Mouse (Mus musculus) forebrain, embryonic 10.5 days (tissue): ENCODE results near the gene B3gnt2. TPM values are rescaled to one million over a fixed set of nuclear protein-coding genes. Genes with fewer than 3 reads are reported as not detected.

ENCODE experiments used
- DNase-seq: peaks from one replicate; pipeline ENCODE4 v3.0.0-alpha.2; 2017; ENCODE audit warnings: low spot score; ENCODE audit errors: extremely low spot score
- H3K27ac ChIP-seq: fragments of 300-500 bp; sonication (generic); 2 replicates; pipeline ENCODE4 v1.5.1; 2016; ENCODE audit warnings: mild to moderate bottlenecking
- H3K27me3 ChIP-seq: fragments of 300-500 bp; sonication (generic); 2 replicates; pipeline ENCODE4 v1.6.1; 2016; ENCODE audit warnings: mild to moderate bottlenecking; ENCODE audit not compliant: poor library complexity, severe bottlenecking
- H3K36me3 ChIP-seq: fragments of 300-500 bp; sonication (generic); replicated peaks from 2 replicates; pipeline ENCODE4 v1.6.1; 2016; ENCODE audit warnings: mild to moderate bottlenecking, moderate library complexity
- H3K4me1 ChIP-seq: fragments of 300-500 bp; sonication (generic); 2 replicates; pipeline ENCODE4 v1.6.1; 2016
- H3K4me3 ChIP-seq: fragments of 300-500 bp; sonication (generic); 2 replicates; pipeline ENCODE4 v1.5.1; 2016; ENCODE audit warnings: mild to moderate bottlenecking, moderate library complexity
- H3K9me3 ChIP-seq: fragments of 300-500 bp; sonication (generic); 2 replicates; pipeline ENCODE4 v1.6.1; 2016; ENCODE audit warnings: mild to moderate bottlenecking, moderate library complexity
- WGBS: fragments of 180-500 bp; shearing (Covaris S2); methylation state at CpG from one replicate; pipeline ENCODE4 v1.1.7; 2016; 5-methylcytosine and 5-hydroxymethylcytosine counted together
- polyA plus RNA-seq: library from polyadenylated mRNA; unstranded; fragments of >200 nt; fragmentation: Nextera tagmentation; extraction: Ambion mirVana; gene quantifications from 2 replicates; pipeline ENCODE4 v1.2.1, GENCODE M21; 2016

The B3gnt2 gene
- polyA plus RNA-seq, 1 experiment from 2014 or later = 1.7 TPM

GRCm38 (mm10) chr11:22836269-22836668 lies 24.5 kb downstream of the B3gnt2 start:
- DNase-seq = no peak
- WGBS = 95% methylated on average over 10 of the region's 10 CpGs
- Histone ChIP-seq H3K4me1 (no peaks in the 10 kb centered on the region; the same call in 1 of the 2 replicates), H3K27ac (no peak overlapping the region), H3K27me3 (no peaks in the 10 kb centered on the region), H3K9me3 (no peaks in the 10 kb centered on the region), H3K4me3 (no peak overlapping the region), H3K36me3 (no peaks in the 10 kb centered on the region)

- Histone ChIP-seq H3K27me3 (no peaks in the 10 kb centered on the region), H3K9me3 (no peaks in the 10 kb centered on the region), H3K27ac (no peak overlapping the region), H3K4me1 (peaks cover 14% of the 10 kb centered on the region), H3K4me3 (no peak overlapping the region), H3K36me3 (no peaks in the 10 kb centered on the region)
- DNase-seq = no peak
- 83% methylated on average over 4 of the region's 4 CpGs for WGBS
These were observed 28.2 kb downstream of the B3gnt2 start for GRCm38 (mm10) chr11:22832600-22832999.

- Histone ChIP-seq H3K36me3 (no peaks in the 10 kb centered on the region), H3K4me3 (no peak overlapping the region), H3K9me3 (no peaks in the 10 kb centered on the region), H3K27me3 (no peaks in the 10 kb centered on the region), H3K4me1 (peaks cover 14% of the 10 kb centered on the region), H3K27ac (no peak overlapping the region)
- WGBS = 89% methylated on average over 11 of the region's 11 CpGs
- no peak for DNase-seq
These were observed 28.8 kb downstream of the B3gnt2 start for GRCm38 (mm10) chr11:22831916-22832315.

DNA sequence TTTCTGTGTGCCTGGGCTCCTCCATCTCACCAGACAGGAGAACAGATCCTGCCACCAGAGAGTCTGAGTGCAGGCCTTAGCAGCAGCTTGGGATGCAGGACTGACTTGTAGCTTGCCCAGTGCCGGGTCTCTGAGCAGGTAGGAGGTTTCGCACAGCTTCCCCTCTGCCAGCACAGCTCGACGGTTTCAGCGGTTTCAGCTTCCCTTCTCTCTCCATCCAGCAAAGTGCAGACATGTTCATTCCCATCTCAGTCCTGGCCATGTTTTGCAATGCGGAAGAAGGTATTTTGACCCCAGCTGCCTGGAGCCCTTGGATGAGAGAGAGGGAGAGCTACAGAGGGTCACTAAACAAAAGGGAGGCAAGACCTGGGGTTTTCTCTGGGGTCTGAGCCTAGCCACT lies 30.1 kb downstream of the B3gnt2 start:
- Histone ChIP-seq H3K27me3 (no peaks in the 10 kb centered on the region), H3K9me3 (no peaks in the 10 kb centered on the region), H3K36me3 (no peaks in the 10 kb centered on the region), H3K4me1 (peaks cover 14% of the 10 kb centered on the region), H3K27ac (no peak overlapping the region), H3K4me3 (no peak overlapping the region)
- no peak for DNase-seq
- 70% methylated on average over 6 of the region's 6 CpGs for WGBS

- WGBS = 63% methylated on average over 5 of the region's 5 CpGs
- H3K4me1 ChIP-seq = peaks cover 14% of the 10 kb centered on the region
- H3K9me3 ChIP-seq = no peaks in the 10 kb centered on the region
- DNase-seq = no peak
- 0 out of 2 replicates have a peak overlapping the region, but pooled peaks have one; percentile 20 for H3K27ac ChIP-seq
- no peak overlapping the region for H3K4me3 ChIP-seq
- no peaks in the 10 kb centered on the region for H3K27me3 ChIP-seq
- no peaks in the 10 kb centered on the region for H3K36me3 ChIP-seq
These were observed 30.6 kb downstream of the B3gnt2 start for GRCm38 (mm10) chr11:22830179-22830611.

- H3K9me3 ChIP-seq = no peaks in the 10 kb centered on the region
- no peaks in the 10 kb centered on the region for H3K27me3 ChIP-seq
- WGBS = 96% methylated on average over 15 of the region's 15 CpGs
- no peaks in the 10 kb centered on the region for H3K36me3 ChIP-seq
- no peak overlapping the region for H3K27ac ChIP-seq
- DNase-seq = no peak
- H3K4me3 ChIP-seq = no peak overlapping the region
- H3K4me1 ChIP-seq = peaks cover 14% of the 10 kb centered on the region
These were observed 31.7 kb downstream of the B3gnt2 start for GRCm38 (mm10) chr11:22828988-22829632.

- Histone ChIP-seq H3K4me1 (peaks cover 14% of the 10 kb centered on the region), H3K27me3 (no peaks in the 10 kb centered on the region)
- DNase-seq = no peak
These were observed 33.2 kb downstream of the B3gnt2 start for GRCm38 (mm10) chr11:22827514-22828080.

GRCm38 (mm10) chr11:22826665-22827064 lies 34.1 kb downstream of the B3gnt2 start:
- Histone ChIP-seq H3K9me3 (no peaks in the 10 kb centered on the region), H3K4me3 (no peak overlapping the region), H3K36me3 (no peaks in the 10 kb centered on the region), H3K27ac (no peak overlapping the region), H3K4me1 (peaks cover 14% of the 10 kb centered on the region), H3K27me3 (no peaks in the 10 kb centered on the region)
- 92% methylated on average over 6 of the region's 6 CpGs for WGBS
- DNase-seq = no peak

More at GRCm38 (mm10) chr11:22827514-22828080, 33.2 kb downstream of the B3gnt2 start:
- 92% methylated on average over 4 of the region's 4 CpGs for WGBS
- Histone ChIP-seq H3K9me3 (no peaks in the 10 kb centered on the region), H3K36me3 (no peaks in the 10 kb centered on the region), H3K27ac (no peak overlapping the region), H3K4me3 (no peak overlapping the region)

DNA sequence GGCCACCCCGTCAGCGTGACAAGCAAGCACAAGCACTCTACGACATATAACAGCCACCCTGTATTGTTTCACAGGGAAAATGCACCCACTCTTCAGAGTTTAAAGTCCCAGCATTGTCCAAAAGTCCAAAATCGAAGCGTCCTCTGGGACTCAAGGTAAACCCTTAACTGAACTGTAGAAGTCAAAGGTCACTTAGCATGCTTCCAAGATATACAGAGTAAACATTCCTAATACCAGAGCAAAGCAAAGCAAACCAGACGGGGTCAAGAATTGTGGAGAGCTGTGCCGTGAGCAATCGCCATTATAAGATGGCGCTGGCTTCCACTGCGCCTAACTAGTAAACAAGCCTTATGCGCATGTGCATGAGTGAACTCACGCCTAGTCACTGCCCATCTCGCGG lies 34.7 kb downstream of the B3gnt2 start:
- H3K9me3 ChIP-seq = no peaks in the 10 kb centered on the region
- DNase-seq = no peak
- H3K27ac ChIP-seq = no peak overlapping the region
- no peak overlapping the region for H3K4me3 ChIP-seq
- 94% methylated on average over 14 of the region's 14 CpGs for WGBS
- H3K36me3 ChIP-seq = no peaks in the 10 kb centered on the region
- peaks cover 12% of the 10 kb centered on the region for H3K4me1 ChIP-seq
- no peaks in the 10 kb centered on the region for H3K27me3 ChIP-seq

DNA sequence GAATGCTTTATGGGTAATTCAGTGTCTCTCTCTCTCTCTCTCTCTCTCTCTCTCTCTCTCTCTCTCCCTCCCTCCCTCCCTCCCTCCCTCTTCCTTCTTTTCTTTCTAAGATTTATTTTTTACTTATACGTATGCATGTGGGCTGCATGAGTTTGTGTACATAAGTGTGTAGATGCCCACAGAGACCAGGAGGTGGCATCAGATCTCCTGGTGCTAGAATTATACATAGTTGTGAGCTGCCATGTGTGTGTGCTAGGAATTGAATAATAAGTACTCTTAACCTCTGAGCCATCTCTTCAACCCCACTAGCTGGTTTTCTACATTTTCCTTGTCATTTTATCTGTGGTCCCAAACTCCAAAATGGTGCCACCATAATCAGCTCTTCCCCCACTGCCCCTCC lies 35.2 kb downstream of the B3gnt2 start:
- no peaks in the 10 kb centered on the region for H3K9me3 ChIP-seq
- H3K4me1 ChIP-seq = peaks cover 7% of the 10 kb centered on the region
- H3K36me3 ChIP-seq = no peaks in the 10 kb centered on the region
- no peak overlapping the region for H3K4me3 ChIP-seq
- DNase-seq = no peak
- no peak overlapping the region for H3K27ac ChIP-seq
- no peaks in the 10 kb centered on the region for H3K27me3 ChIP-seq
- WGBS = 89% methylated on average over 1 of the region's 1 CpGs

- WGBS = 86% methylated on average over 9 of the region's 9 CpGs
- DNase-seq = no peak
- H3K9me3 ChIP-seq = no peaks in the 10 kb centered on the region
- no peaks in the 10 kb centered on the region for H3K36me3 ChIP-seq
- no peaks in the 10 kb centered on the region for H3K27me3 ChIP-seq
- no peaks in the 10 kb centered on the region for H3K4me1 ChIP-seq
- no peak overlapping the region for H3K4me3 ChIP-seq
- H3K27ac ChIP-seq = no peak overlapping the region
These were observed 36.6 kb downstream of the B3gnt2 start for GRCm38 (mm10) chr11:22824049-22824705.

GRCm38 (mm10) chr11:22821243-22821642 lies 39.5 kb downstream of the B3gnt2 start:
- Histone ChIP-seq H3K9me3 (no peaks in the 10 kb centered on the region), H3K4me1 (no peaks in the 10 kb centered on the region), H3K36me3 (no peaks in the 10 kb centered on the region), H3K27ac (no peak overlapping the region), H3K4me3 (no peak overlapping the region), H3K27me3 (no peaks in the 10 kb centered on the region)
- WGBS = 87% methylated on average over 3 of the region's 3 CpGs
- DNase-seq = no peak

GRCm38 (mm10) chr11:22818371-22818770 lies 42.4 kb downstream of the B3gnt2 start:
- Histone ChIP-seq H3K36me3 (no peaks in the 10 kb centered on the region), H3K4me3 (no peak overlapping the region), H3K27ac (no peak overlapping the region), H3K9me3 (no peaks in the 10 kb centered on the region), H3K27me3 (no peaks in the 10 kb centered on the region), H3K4me1 (no peaks in the 10 kb centered on the region)
- DNase-seq = no peak
- 80% methylated on average over 5 of the region's 5 CpGs for WGBS
